Mouse (Mus musculus) heart, postnatal 0 days (tissue): ENCODE data around the gene Rab1b. TPM values are rescaled to one million over a fixed set of nuclear protein-coding genes. Genes with fewer than 3 reads are reported as not detected.

ENCODE experiments used
- ATAC-seq: fragments of 200-750 bp; cut with Nextera tagmentation; 2 replicates; pipeline ENCODE4 v1.8.0; 2017; ENCODE audit warnings: low read depth, moderate number of reproducible peaks, moderate library complexity; ENCODE audit not compliant: insufficient read depth
- DNase-seq: peaks from one replicate; pipeline ENCODE4 v3.0.0-alpha.2; 2016; ENCODE audit warnings: low spot score
- H3K27ac ChIP-seq: fragments of 300-500 bp; sonication (generic); 2 replicates; pipeline ENCODE4 v1.5.1; 2014; ENCODE audit warnings: low read depth, mild to moderate bottlenecking
- H3K27me3 ChIP-seq: fragments of 300-500 bp; sonication (generic); 2 replicates; pipeline ENCODE4 v1.6.1; 2014; ENCODE audit warnings: low read length, mixed read lengths; ENCODE audit not compliant: control insufficient read depth, insufficient read depth
- H3K36me3 ChIP-seq: fragments of 300-500 bp; sonication (generic); replicated peaks from 2 replicates; pipeline ENCODE4 v1.6.1; 2014; ENCODE audit warnings: low read length, mixed read lengths; ENCODE audit not compliant: control insufficient read depth, insufficient read depth
- H3K4me1 ChIP-seq: fragments of 300-500 bp; sonication (generic); 2 replicates; pipeline ENCODE4 v1.6.1; 2014; ENCODE audit warnings: antibody characterized with exemption; ENCODE audit not compliant: control insufficient read depth, insufficient read depth
- H3K4me2 ChIP-seq: fragments of 300-500 bp; sonication (generic); 2 replicates; pipeline ENCODE4 v1.6.1; 2014; ENCODE audit warnings: low read depth, mild to moderate bottlenecking, low read length, moderate library complexity
- H3K4me3 ChIP-seq: fragments of 300-500 bp; sonication (generic); 2 replicates; pipeline ENCODE4 v1.5.1; 2014; ENCODE audit warnings: low read depth, low read length
- H3K9ac ChIP-seq: fragments of 300-500 bp; sonication (generic); replicated peaks from 2 replicates; pipeline ENCODE4 v1.6.1; 2014; ENCODE audit warnings: low read depth, low read length, mixed read lengths
- H3K9me3 ChIP-seq: fragments of 300-500 bp; sonication (generic); replicated peaks from 2 replicates; pipeline ENCODE4 v1.6.1; 2016; ENCODE audit warnings: low read length; ENCODE audit not compliant: control insufficient read depth
- CTCF ChIP-seq: IDR thresholded peaks from 2 replicates; pipeline ENCODE4 v1.5.1; 2016; ENCODE audit warnings: antibody characterized with exemption, control low read depth, low read depth
- EP300 ChIP-seq: IDR thresholded peaks from 2 replicates; pipeline ENCODE4 v1.6.1; 2016; ENCODE audit warnings: antibody characterized with exemption, low read depth
- WGBS: fragments of 180-500 bp; shearing (Covaris S2); extraction: QIAGEN DNeasy Blood & Tissue Kit; methylation state at CpG from one replicate; pipeline ENCODE4 v1.1.7; 2014; 5-methylcytosine and 5-hydroxymethylcytosine counted together
- polyA plus RNA-seq: library from polyadenylated mRNA; unstranded; fragments of >200 nt; fragmentation: Nextera tagmentation; extraction: Ambion mirVana; gene quantifications from 2 replicates; pipeline ENCODE4 v1.2.1, GENCODE M21; 2015
- total RNA-seq: library from RNA; depleted of rRNA; stranded (reverse); fragments of >200 nt; gene quantifications from 2 replicates; pipeline ENCODE4 v1.2.3, GENCODE M21; 2014; ENCODE audit warnings: low replicate concordance

Rab1b gene
- total and polyA plus RNA-seq, 2 experiments from 2014 or later, result 230 to 424 TPM

GRCm38 (mm10) chr19:5062041-5062440 lies 44.8 kb downstream of the Rab1b start:
- DNase-seq (no peak), ATAC-seq (no peak)
- TF ChIP-seq EP300, result no peak
- no peak for TF ChIP-seq CTCF
- Histone ChIP-seq H3K9me3 (no peaks in the 10 kb centered on the region), H3K27ac (no peak overlapping the region), H3K4me1 (peaks cover 19% of the 10 kb centered on the region), H3K4me3 (no peak overlapping the region), H3K36me3 (no peaks in the 10 kb centered on the region), H3K27me3 (peaks cover 4% of the 10 kb centered on the region; the same call in 1 of the 2 replicates), H3K9ac (no peak overlapping the region), H3K4me2 (no peak overlapping the region)
- 75% methylated on average over 5 of the region's 5 CpGs for WGBS

GRCm38 (mm10) chr19:5060365-5061330 lies 46.2 kb downstream of the Rab1b start:
- Histone ChIP-seq H3K9me3 (no peaks in the 10 kb centered on the region), H3K9ac (no peak overlapping the region), H3K4me1 (peaks cover 16% of the 10 kb centered on the region; the same call in 1 of the 2 replicates), H3K4me3 (no peak overlapping the region), H3K4me2 (no peak overlapping the region), H3K27ac (0 out of 2 replicates have a peak overlapping the region, but pooled peaks have one; percentile 12), H3K27me3 (no peaks in the 10 kb centered on the region), H3K36me3 (no peaks in the 10 kb centered on the region)
- DNase-seq, result no peak
- 44% methylated on average over 5 of the region's 5 CpGs for WGBS
- no peak for TF ChIP-seq CTCF
- TF ChIP-seq EP300, result no peak
- ATAC-seq, result no peak

DNA sequence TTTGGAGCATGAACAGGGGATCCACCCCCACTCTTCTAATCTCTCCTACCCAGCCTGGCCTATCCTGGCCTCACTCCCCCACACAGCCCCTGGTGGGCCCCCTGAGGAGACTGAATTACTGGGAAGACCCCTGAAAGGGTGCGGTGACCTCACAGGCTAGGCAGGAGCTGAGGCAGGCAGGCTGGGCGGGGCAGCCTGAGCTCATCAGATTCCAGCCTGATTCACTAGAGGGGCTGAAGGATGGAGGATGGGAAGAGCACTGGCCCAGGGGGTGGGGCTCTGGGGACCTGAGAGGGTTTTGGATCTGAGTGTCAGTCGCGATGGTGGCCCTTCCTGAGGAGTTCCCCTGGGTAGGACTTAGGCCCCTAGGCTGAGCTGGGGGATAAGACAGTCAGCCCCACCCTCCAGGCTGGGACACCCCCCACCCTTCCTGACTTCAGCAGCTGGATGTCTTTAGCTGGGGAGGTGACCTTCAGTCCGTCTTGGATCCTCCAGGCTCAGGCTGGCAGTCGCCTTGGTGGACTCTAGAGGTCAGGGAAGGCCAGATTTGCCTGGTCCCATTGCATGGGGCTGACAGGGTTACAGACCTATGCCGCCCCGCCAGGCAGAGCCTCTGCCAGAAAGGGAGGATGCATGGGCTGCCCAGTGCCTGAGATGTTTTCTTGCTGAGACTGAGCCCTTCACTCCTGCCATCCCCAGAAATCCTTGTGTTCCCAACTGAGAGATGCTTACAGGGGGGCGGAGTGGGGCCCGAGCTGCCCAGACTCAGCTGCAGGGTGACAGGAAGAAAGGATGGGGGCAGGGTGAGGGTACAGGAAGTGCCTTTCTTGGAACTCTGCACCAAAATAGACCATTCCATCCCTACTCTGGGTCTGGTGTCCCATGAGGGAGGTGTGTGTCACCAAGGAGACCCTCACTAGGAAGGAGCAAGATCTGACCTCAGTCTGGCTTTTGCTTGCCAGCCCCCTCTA lies 47.8 kb downstream of the Rab1b start:
- no peak overlapping the region for H3K4me2 ChIP-seq
- H3K4me1 ChIP-seq, result peaks cover 16% of the 10 kb centered on the region; the same call in 1 of the 2 replicates
- peak; percentile 32 for ATAC-seq
- DNase-seq, result no peak
- TF ChIP-seq CTCF (no peak), EP300 (no peak)
- 0 out of 2 replicates have a peak overlapping the region, but pooled peaks have one; percentile 32 for H3K9ac ChIP-seq
- peak overlapping the region; percentile 66 for H3K27ac ChIP-seq
- no peaks in the 10 kb centered on the region for H3K9me3 ChIP-seq
- H3K4me3 ChIP-seq, result no peak overlapping the region
- no peaks in the 10 kb centered on the region for H3K36me3 ChIP-seq
- WGBS, result 25% methylated on average over 10 of the region's 10 CpGs
- H3K27me3 ChIP-seq, result 0 out of 2 replicates have a peak, but pooled peaks cover 3% of the 10 kb centered on the region

GRCm38 (mm10) chr19:5057876-5058775 lies 48.7 kb downstream of the Rab1b start:
- no peak for ATAC-seq
- H3K4me3 ChIP-seq, result no peak overlapping the region
- no peak for DNase-seq
- H3K27ac ChIP-seq, result peak overlapping the region; percentile 66
- H3K9ac ChIP-seq, result no peak overlapping the region
- 32% methylated on average over 16 of the region's 16 CpGs for WGBS
- H3K36me3 ChIP-seq, result no peaks in the 10 kb centered on the region
- H3K9me3 ChIP-seq, result no peaks in the 10 kb centered on the region
- H3K4me2 ChIP-seq, result no peak overlapping the region
- peaks cover 7% of the 10 kb centered on the region; the same call in 1 of the 2 replicates for H3K27me3 ChIP-seq
- peaks cover 16% of the 10 kb centered on the region; the same call in 1 of the 2 replicates for H3K4me1 ChIP-seq
- TF ChIP-seq EP300 (no peak), CTCF (no peak)
